Mouse (Mus musculus) hindbrain, embryonic 15.5 days (tissue): ENCODE data around the gene Muc5ac. TPM values are rescaled to one million over a fixed set of nuclear protein-coding genes. Genes with fewer than 3 reads are reported as not detected.

Experiments
- ATAC-seq: fragments of 200-750 bp; cut with Nextera tagmentation; 2 replicates; pipeline ENCODE4 v1.8.0; 2017; ENCODE audit warnings: low read depth, moderate number of reproducible peaks, moderate TSS enrichment; ENCODE audit not compliant: low FRiP score
- H3K27ac ChIP-seq: fragments of 300-500 bp; sonication (generic); replicated peaks from 2 replicates; pipeline ENCODE4 v1.5.1; 2015; ENCODE audit warnings: mild to moderate bottlenecking, inconsistent platforms
- H3K27me3 ChIP-seq: fragments of 300-500 bp; sonication (generic); 2 replicates; pipeline ENCODE4 v1.6.1; 2015; ENCODE audit warnings: control low read depth, inconsistent platforms
- H3K36me3 ChIP-seq: fragments of 300-500 bp; sonication (generic); 2 replicates; pipeline ENCODE4 v1.6.1; 2015; ENCODE audit warnings: control low read depth, inconsistent platforms
- H3K4me1 ChIP-seq: fragments of 300-500 bp; sonication (generic); replicated peaks from 2 replicates; pipeline ENCODE4 v1.6.1; 2015; ENCODE audit warnings: control low read depth, inconsistent platforms
- H3K4me2 ChIP-seq: fragments of 300-500 bp; sonication (generic); 2 replicates; pipeline ENCODE4 v1.6.1; 2015; ENCODE audit warnings: moderate library complexity, mild to moderate bottlenecking, inconsistent platforms
- H3K4me3 ChIP-seq: fragments of 300-500 bp; sonication (generic); 2 replicates; pipeline ENCODE4 v1.5.1; 2015; ENCODE audit warnings: mild to moderate bottlenecking, inconsistent platforms
- H3K9ac ChIP-seq: fragments of 300-500 bp; sonication (generic); 2 replicates; pipeline ENCODE4 v1.6.1; 2015; ENCODE audit warnings: inconsistent platforms
- H3K9me3 ChIP-seq: fragments of 300-500 bp; sonication (generic); 2 replicates; pipeline ENCODE4 v1.6.1; 2016; ENCODE audit warnings: control low read depth, inconsistent platforms
- WGBS: fragments of 180-500 bp; shearing (Covaris S2); methylation state at CpG from one replicate; pipeline ENCODE4 v1.1.7; 2015; 5-methylcytosine and 5-hydroxymethylcytosine counted together
- polyA plus RNA-seq: library from polyadenylated mRNA; unstranded; fragments of >200 nt; fragmentation: Nextera tagmentation; extraction: Ambion mirVana; gene quantifications from 2 replicates; pipeline ENCODE4 v1.2.1, GENCODE M21; 2015

The Muc5ac gene
- polyA plus RNA-seq, result not detected in 2 replicates

DNA sequence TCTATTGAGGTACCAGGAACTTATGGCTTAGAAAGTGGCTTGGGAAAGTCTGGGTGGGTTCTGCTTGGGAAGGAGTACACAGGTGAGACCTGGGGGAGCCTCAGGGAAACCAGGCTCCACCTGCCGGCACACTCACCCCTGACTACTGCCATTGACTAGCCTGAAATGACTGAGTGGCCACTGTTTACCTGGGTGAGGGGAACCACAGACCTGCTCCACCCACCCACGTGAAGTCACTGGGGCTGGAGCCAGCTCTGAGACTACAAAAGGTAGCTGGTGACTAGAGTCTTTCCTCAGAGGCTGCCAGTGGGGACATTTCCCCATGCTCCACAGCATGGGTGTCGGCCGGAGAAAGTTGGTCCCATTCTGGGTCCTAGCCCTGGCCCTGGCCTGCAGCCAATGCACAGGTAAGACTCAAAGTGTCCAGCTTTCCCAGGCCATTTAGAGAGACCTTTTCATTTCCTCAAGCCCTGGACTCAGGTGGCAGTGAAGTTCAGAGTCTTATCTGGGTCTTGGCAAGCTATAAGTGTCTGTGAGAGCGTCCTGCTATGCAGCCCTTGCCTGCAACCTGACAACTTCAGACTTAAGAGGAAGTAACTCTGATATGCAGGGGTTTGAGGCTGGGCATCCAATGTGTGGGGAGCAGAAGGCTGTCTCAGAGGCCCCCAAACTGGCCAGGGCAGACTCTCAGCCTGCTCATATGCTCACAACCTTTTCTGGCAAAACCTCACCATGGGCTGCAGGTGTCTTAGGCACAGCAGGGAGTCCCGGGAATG, at the start of gene Muc5ac:
Muc5ac (plus strand) TSS at position 296 of the 776 bp plus-strand sequence.
- no peak for ATAC-seq
- Histone ChIP-seq H3K9ac (no peak within 1 kb of the TSS), H3K27me3 (no peaks in the 10 kb centered on the region), H3K4me1 (no peaks in the 10 kb centered on the region), H3K27ac (no peak within 1 kb of the TSS), H3K4me3 (no peak within 1 kb of the TSS), H3K4me2 (no peak within 1 kb of the TSS), H3K9me3 (no peaks in the 10 kb centered on the region), H3K36me3 (no peaks in the 10 kb centered on the region)
- WGBS, result 88% methylated on average over 6 of the region's 6 CpGs

DNA sequence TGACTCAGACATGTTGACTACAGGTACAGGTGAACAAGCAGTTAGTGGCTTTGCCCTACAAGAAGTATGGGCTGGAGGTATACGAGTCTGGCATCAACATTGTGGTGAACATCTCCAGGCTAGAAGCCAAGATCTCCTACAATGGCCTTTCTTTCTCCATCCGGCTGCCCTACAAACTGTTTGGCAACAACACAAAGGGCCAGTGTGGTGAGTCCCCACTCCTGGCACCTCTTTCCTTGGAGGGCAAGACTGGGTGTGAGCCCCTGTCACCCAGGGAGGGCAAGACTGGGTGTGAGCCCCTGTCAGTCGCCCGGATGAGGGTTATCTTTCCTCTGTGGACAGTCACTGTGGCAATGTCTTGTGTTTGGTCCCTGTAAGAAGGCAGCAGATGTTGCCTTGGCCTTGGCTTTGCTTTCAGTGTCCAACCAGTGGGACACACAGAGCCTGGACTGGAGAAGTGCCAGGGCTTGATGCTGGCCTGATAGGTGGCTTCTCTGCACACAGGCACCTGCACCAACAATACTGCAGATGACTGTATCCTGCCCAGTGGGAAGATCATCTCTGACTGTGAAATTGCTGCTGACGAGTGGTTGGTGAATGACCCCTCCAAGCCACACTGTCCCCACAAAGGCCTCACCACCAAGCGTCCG, 41.2 kb upstream of the Muc5ac start:
- no peaks in the 10 kb centered on the region for H3K27me3 ChIP-seq
- no peak overlapping the region for H3K4me2 ChIP-seq
- 85% methylated on average over 7 of the region's 7 CpGs for WGBS
- no peaks in the 10 kb centered on the region for H3K9me3 ChIP-seq
- no peaks in the 10 kb centered on the region for H3K36me3 ChIP-seq
- no peak for ATAC-seq
- no peak overlapping the region for H3K4me3 ChIP-seq
- no peak overlapping the region for H3K27ac ChIP-seq
- H3K9ac ChIP-seq, result no peak overlapping the region
- H3K4me1 ChIP-seq, result no peaks in the 10 kb centered on the region

DNA sequence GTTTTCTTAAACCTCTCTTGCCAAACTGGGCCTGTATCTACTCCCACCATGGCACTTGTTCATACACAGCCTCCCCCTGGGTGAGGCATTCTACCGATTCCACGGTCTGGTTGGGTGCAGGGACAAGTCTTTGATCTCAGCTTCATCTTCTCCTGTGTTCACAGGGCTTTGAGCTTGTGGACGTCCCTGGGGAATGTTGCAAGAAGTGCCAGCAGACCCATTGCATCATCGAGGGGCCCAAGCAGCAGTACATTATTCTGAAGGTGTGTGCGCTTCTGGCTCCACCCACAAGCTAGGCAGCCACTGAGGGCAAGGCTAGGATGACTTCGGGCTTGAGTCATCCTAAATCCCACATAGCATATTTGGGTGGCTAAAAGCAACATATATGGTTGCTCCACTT, 36.3 kb upstream of the Muc5ac start:
- H3K4me3 ChIP-seq, result no peak overlapping the region
- ATAC-seq, result no peak
- no peaks in the 10 kb centered on the region for H3K4me1 ChIP-seq
- H3K9me3 ChIP-seq, result no peaks in the 10 kb centered on the region
- H3K27ac ChIP-seq, result no peak overlapping the region
- WGBS, result 84% methylated on average over 6 of the region's 6 CpGs
- no peaks in the 10 kb centered on the region for H3K27me3 ChIP-seq
- H3K9ac ChIP-seq, result no peak overlapping the region
- H3K4me2 ChIP-seq, result no peak overlapping the region
- H3K36me3 ChIP-seq, result no peaks in the 10 kb centered on the region

DNA sequence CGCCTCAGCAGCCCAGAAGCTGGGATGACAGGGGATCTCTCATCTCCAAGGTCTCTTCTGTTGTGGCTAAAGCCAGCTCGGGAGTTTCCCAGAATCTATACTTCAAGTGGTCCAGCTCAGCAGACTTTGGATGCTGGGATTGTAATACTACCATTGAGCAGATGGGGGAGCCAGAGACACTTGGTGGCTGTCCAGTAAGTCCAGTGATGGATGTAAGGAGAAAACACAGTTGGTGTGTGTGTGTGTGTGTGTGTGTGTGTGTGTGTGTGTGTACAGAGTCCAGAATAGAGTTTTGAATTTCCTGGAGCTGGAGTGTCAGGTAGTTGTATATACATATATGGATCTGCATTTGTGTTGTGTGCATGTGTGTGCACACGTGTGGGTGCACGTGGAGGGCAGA, 32.9 kb upstream of the Muc5ac start:
- no peak overlapping the region for H3K27ac ChIP-seq
- H3K9me3 ChIP-seq, result no peaks in the 10 kb centered on the region
- peak; percentile 59; the same call in 1 of the 2 replicates for ATAC-seq
- no peak overlapping the region for H3K4me2 ChIP-seq
- H3K36me3 ChIP-seq, result no peaks in the 10 kb centered on the region
- whole genome bisulfite sequencing, result 53% methylated on average over 4 of the region's 4 CpGs
- H3K4me1 ChIP-seq, result no peaks in the 10 kb centered on the region
- H3K4me3 ChIP-seq, result no peak overlapping the region
- H3K27me3 ChIP-seq, result no peaks in the 10 kb centered on the region
- no peak overlapping the region for H3K9ac ChIP-seq

DNA sequence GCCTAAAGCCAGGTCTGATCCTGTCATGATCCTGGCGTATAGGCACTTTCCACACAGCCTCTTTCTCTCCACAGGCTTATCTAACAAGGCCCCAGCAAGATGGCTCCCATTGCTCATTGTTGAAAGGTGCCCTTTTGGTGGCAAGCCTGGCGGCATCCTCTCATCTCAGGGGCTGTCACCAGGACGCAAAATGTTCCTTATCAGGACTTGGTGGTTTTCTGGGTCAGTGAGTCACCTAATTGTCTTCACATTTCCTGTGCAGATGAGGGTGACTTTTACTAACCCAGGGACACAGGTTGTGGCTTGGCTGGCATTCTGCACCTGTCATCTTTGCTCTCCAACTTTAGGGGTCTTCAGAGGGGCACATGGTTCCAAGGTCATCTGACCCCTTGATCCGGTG, 30.5 kb upstream of the Muc5ac start:
- Histone ChIP-seq H3K27me3 (no peaks in the 10 kb centered on the region), H3K9ac (no peak overlapping the region), H3K27ac (no peak overlapping the region), H3K4me1 (no peaks in the 10 kb centered on the region), H3K9me3 (no peaks in the 10 kb centered on the region), H3K36me3 (no peaks in the 10 kb centered on the region), H3K4me3 (no peak overlapping the region), H3K4me2 (no peak overlapping the region)
- no peak for ATAC-seq
- 76% methylated on average over 4 of the region's 4 CpGs for WGBS

DNA sequence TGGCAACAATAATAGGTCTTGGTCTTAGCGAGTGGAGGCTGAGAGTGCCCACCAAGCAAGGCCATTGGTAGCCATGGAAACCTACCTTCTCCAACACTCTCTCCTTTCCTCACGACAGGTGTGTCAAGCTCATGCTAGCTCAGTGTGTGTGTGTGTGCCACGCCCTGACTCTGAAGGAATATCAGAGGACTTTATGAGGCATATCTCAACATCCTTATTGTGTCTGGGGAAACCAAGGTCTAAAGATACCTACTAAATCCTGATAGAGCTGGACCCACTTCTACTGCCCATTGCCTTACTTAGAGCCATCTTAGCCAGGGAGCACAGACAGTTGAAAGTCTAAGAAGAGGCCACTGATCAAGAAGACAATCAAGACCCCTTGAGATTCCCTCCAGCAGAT, 18.3 kb upstream of the Muc5ac start:
- H3K27ac ChIP-seq, result no peak overlapping the region
- no peaks in the 10 kb centered on the region for H3K9me3 ChIP-seq
- WGBS, result 87% methylated on average over 3 of the region's 3 CpGs
- H3K4me3 ChIP-seq, result no peak overlapping the region
- peaks cover 3% of the 10 kb centered on the region; the same call in 1 of the 2 replicates for H3K4me1 ChIP-seq
- no peak for ATAC-seq
- no peak overlapping the region for H3K4me2 ChIP-seq
- no peaks in the 10 kb centered on the region for H3K36me3 ChIP-seq
- no peaks in the 10 kb centered on the region for H3K27me3 ChIP-seq
- H3K9ac ChIP-seq, result no peak overlapping the region

DNA sequence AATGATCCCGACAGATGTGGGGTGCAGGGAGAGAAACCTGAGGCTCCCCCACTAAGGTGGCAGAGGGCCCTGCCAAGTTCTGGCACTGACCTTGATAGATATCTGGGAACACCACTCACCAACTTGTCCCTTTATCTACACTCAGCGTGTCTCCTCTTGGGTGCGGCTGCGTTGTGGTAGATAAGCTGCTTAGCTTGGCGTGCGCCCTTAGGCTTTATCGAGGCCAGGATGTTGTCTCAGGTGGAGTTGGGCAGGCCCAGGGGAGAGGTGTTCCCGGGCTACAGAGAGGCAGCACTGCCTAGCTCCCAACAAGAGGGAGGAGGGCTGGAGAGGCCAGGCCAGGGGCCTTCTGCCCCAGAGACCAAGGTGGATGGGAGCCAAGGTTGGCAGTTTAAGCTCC, 17.8 kb upstream of the Muc5ac start:
- no peak overlapping the region for H3K4me3 ChIP-seq
- no peaks in the 10 kb centered on the region for H3K9me3 ChIP-seq
- H3K27me3 ChIP-seq, result no peaks in the 10 kb centered on the region
- no peak overlapping the region for H3K27ac ChIP-seq
- H3K9ac ChIP-seq, result no peak overlapping the region
- H3K4me1 ChIP-seq, result peaks cover 3% of the 10 kb centered on the region; the same call in 1 of the 2 replicates
- WGBS, result 86% methylated on average over 8 of the region's 8 CpGs
- no peaks in the 10 kb centered on the region for H3K36me3 ChIP-seq
- no peak overlapping the region for H3K4me2 ChIP-seq
- no peak for ATAC-seq

DNA sequence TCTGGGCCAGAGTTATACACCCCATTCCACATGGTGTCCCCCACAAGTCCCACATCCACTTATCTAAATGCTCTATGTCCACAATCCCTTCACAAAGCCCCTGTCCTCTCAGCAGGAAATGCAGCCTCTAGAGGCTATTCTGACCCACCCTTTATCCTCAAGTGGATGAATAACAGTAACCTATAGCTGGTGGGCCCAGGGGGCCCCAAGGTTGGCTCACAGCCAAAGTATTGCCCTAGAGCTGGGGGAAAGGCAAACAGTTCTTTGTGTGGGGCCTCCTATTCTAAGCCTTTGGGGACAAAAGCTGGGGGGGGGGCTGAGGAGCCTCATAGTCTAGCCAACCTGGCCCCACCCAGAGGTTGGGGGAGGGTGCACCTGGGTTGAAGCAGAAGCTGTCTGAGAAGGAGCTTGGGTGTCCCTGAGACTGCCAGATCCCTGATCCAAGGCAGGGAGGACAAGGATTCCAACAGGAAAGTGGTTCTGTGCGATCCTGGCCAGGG, 16.7 kb upstream of the Muc5ac start:
- Histone ChIP-seq H3K9me3 (no peaks in the 10 kb centered on the region), H3K4me1 (peaks cover 3% of the 10 kb centered on the region; the same call in 1 of the 2 replicates), H3K27ac (no peak overlapping the region), H3K4me3 (no peak overlapping the region), H3K9ac (no peak overlapping the region), H3K36me3 (no peaks in the 10 kb centered on the region), H3K4me2 (no peak overlapping the region), H3K27me3 (no peaks in the 10 kb centered on the region)
- no peak for ATAC-seq
- WGBS, result 65% methylated on average over 1 of the region's 1 CpGs

DNA sequence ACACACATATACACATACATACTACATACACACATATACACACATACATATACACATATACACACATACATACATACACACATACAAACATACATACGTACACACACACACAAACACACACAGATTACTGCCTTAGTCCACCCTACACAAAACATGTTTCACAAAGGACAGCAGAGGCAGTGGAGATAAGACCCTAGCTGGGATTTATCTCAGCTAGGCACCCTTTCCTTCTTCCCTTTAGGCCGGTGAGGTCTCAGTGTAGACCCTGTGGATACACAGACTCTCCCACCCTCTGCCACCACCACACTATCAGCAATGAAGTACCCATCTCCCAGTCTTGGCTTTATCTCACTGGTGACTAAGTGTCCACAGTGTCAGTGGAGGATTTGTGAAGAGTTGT, 13.9 kb upstream of the Muc5ac start:
- no peak for ATAC-seq
- Histone ChIP-seq H3K9ac (no peak overlapping the region), H3K4me3 (no peak overlapping the region), H3K36me3 (no peaks in the 10 kb centered on the region), H3K4me2 (no peak overlapping the region), H3K27ac (no peak overlapping the region), H3K27me3 (no peaks in the 10 kb centered on the region), H3K4me1 (peaks cover 3% of the 10 kb centered on the region; the same call in 1 of the 2 replicates), H3K9me3 (no peaks in the 10 kb centered on the region)
- WGBS, result 94% methylated on average over 2 of the region's 2 CpGs

DNA sequence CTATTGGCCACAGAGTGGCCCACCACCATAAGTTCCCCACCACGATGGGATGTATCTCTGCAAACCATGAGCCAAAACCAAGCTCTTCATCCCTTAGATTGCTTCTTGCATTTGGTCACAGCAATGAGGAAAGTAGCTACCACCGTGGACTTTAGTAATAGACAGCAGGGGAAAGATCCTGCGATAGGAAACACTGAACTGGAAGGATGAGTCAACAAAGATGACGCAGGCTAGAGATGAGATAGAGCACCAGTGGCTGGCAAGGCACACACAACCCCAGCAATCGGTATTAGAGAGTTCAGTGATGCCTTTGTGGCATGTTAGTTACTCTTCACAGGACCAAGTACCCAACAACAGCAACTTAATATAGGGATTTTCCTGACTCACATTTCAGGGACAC, 12.6 kb upstream of the Muc5ac start:
- ATAC-seq, result no peak
- Histone ChIP-seq H3K27ac (no peak overlapping the region), H3K4me3 (no peak overlapping the region), H3K36me3 (no peaks in the 10 kb centered on the region), H3K27me3 (no peaks in the 10 kb centered on the region), H3K4me2 (no peak overlapping the region), H3K9ac (no peak overlapping the region), H3K9me3 (no peaks in the 10 kb centered on the region), H3K4me1 (peaks cover 3% of the 10 kb centered on the region; the same call in 1 of the 2 replicates)
- WGBS, result 89% methylated on average over 5 of the region's 5 CpGs

DNA sequence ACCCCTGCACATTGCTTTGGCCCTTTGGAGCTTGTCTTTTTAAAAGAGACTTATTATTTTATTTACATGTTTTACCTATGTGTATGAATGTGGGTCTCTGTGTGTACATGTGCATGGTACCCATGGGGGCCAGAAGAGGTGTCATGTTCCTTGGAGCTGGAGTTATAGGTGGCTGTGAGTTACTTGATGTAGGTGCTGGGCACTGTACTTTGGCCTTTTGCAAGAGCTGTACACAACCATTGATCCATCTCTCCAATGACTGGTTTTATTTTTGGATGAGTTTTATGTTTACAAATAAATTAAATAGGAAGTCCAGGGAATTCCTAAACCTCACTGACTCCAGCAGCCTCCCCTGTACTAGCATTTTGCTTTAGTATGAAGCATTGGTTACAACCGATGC, 5.5 kb downstream of the Muc5ac start:
- Histone ChIP-seq H3K9ac (no peak overlapping the region), H3K4me3 (no peak overlapping the region), H3K36me3 (no peaks in the 10 kb centered on the region), H3K4me1 (no peaks in the 10 kb centered on the region), H3K9me3 (no peaks in the 10 kb centered on the region), H3K27me3 (no peaks in the 10 kb centered on the region), H3K4me2 (no peak overlapping the region), H3K27ac (no peak overlapping the region)
- ATAC-seq, result no peak
- WGBS, result 100% methylated on average over 1 of the region's 1 CpGs

DNA sequence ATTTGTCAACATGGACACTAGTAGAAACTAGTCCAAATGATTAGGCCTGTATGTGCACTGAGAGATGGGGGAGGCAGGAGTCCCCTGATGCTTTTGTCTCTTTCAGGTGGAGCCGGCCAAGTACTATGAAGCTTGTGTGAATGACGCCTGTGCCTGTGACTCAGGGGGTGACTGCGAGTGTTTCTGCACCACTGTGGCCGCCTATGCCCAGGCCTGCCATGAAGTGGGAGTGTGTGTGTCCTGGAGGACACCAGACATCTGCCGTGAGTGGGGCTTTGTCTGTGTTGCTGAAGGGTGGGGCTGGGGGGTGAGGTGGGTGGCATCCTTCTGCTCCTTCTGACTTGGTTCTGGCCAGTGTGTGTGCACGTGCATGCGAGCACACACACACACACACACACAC, 14.4 kb downstream of the Muc5ac start:
- Histone ChIP-seq H3K27me3 (no peaks in the 10 kb centered on the region), H3K36me3 (no peaks in the 10 kb centered on the region), H3K4me1 (no peaks in the 10 kb centered on the region), H3K4me3 (no peak overlapping the region), H3K9ac (no peak overlapping the region), H3K27ac (no peak overlapping the region), H3K4me2 (no peak overlapping the region), H3K9me3 (no peaks in the 10 kb centered on the region)
- 91% methylated on average over 7 of the region's 7 CpGs for WGBS
- ATAC-seq, result no peak
